Mouse (Mus musculus): ENCODE results near the gene Arap2. TPM values are rescaled to one million over a fixed set of nuclear protein-coding genes. Genes with fewer than 3 reads are reported as not detected.

Gene Arap2
- polyA plus RNA-seq, 1 experiment from 2014 or later = 6.8 TPM

DNA sequence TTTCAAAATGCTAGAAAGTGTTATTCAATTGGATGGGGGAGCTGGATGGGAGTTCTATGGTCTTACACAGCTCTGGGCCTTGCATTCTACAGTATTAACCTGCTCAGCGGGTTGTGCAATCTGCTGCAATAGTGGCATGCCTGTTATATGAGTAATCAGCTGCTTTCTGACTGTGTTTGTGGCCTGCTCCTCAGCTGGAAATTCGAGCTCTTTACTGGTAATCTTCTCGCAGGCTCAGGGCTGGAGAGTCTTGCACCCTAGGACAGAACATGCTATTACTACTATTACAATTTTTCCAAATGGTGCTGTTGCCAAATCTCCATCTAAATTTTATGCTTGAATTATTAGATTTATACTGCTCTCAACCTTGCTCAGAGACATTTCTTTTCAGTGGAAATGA lies 20.9 kb upstream of the Arap2 start:
- no peaks in the 10 kb centered on the region for H3K27me3 ChIP-seq (ENCODE audit: insufficient read depth, low read length)
- no peak overlapping the region for H3K27ac ChIP-seq (ENCODE audit: low read depth)
- no peak for TF ChIP-seq CTCF (IDR thresholded peaks at IDR 0.05; ENCODE audit: low read depth)
- no peak for TF ChIP-seq EP300 (IDR thresholded peaks at IDR 0.05; ENCODE audit: low read depth)
- H3K9me3 ChIP-seq (ENCODE audit: low read length) = no peaks in the 10 kb centered on the region
- whole genome bisulfite sequencing (ENCODE audit: insufficient replicate concordance) = 70% methylated on average over 3 of the region's 3 CpGs
- no peaks in the 10 kb centered on the region for H3K36me3 ChIP-seq (replicated peaks; ENCODE audit: insufficient read depth, low read length)
- ATAC-seq (no peak), DNase-seq (no peak)
- H3K4me3 ChIP-seq (ENCODE audit: low read depth, low read length) = no peak overlapping the region
- H3K4me1 ChIP-seq (ENCODE audit: insufficient read depth) = no peaks in the 10 kb centered on the region
- no peak overlapping the region for H3K9ac ChIP-seq (replicated peaks)
- no peak overlapping the region for H3K4me2 ChIP-seq (ENCODE audit: low read depth, low read length)

DNA sequence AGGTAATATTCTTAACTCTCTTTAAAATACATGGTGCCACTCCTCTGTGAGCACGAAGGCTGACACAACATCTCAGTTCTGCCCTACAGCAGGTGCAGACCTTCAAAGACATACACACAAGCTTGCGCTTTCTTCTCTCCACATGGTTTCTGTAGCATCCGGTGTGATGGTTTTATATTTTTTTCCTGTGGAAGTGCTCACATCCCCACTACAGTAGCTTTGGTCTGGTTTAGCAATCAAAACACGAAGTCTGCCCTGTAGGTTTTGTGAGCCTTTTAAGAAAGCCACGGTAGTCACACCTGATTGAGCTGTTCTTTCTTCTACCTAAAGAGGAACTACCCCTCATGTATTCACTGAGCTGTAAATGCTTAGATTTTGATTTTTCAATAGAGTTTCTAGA lies 12.7 kb upstream of the Arap2 start:
- Histone ChIP-seq H3K9ac (replicated peaks) (no peak overlapping the region), H3K27me3 (ENCODE audit: insufficient read depth, low read length) (no peaks in the 10 kb centered on the region), H3K36me3 (replicated peaks; ENCODE audit: insufficient read depth, low read length) (no peaks in the 10 kb centered on the region), H3K4me2 (ENCODE audit: low read depth, low read length) (no peak overlapping the region), H3K9me3 (ENCODE audit: low read length) (no peaks in the 10 kb centered on the region), H3K4me3 (ENCODE audit: low read depth, low read length) (no peak overlapping the region), H3K27ac (ENCODE audit: low read depth) (no peak overlapping the region), H3K4me1 (ENCODE audit: insufficient read depth) (no peaks in the 10 kb centered on the region)
- 62% methylated on average over 5 of the region's 5 CpGs for WGBS (ENCODE audit: insufficient replicate concordance)
- TF ChIP-seq CTCF (IDR thresholded peaks at IDR 0.05; ENCODE audit: low read depth) (no peak), EP300 (IDR thresholded peaks at IDR 0.05; ENCODE audit: low read depth) (no peak)
- ATAC-seq (no peak), DNase-seq (no peak)

- no peaks in the 10 kb centered on the region for H3K36me3 ChIP-seq (replicated peaks; ENCODE audit: insufficient read depth, low read length)
- ATAC-seq (no peak), DNase-seq (no peak)
- no peaks in the 10 kb centered on the region for H3K9me3 ChIP-seq (ENCODE audit: low read length)
- H3K27ac ChIP-seq (ENCODE audit: low read depth) = no peak overlapping the region
- no peak overlapping the region for H3K4me3 ChIP-seq (ENCODE audit: low read depth, low read length)
- no peak overlapping the region for H3K9ac ChIP-seq (replicated peaks)
- WGBS (ENCODE audit: insufficient replicate concordance) = 88% methylated on average over 8 of the region's 8 CpGs
- no peak for TF ChIP-seq CTCF (IDR thresholded peaks at IDR 0.05; ENCODE audit: low read depth)
- no peak for TF ChIP-seq EP300 (IDR thresholded peaks at IDR 0.05; ENCODE audit: low read depth)
- no peaks in the 10 kb centered on the region for H3K27me3 ChIP-seq (ENCODE audit: insufficient read depth, low read length)
- no peaks in the 10 kb centered on the region for H3K4me1 ChIP-seq (ENCODE audit: insufficient read depth)
- H3K4me2 ChIP-seq (ENCODE audit: low read depth, low read length) = no peak overlapping the region
These were observed 11.8 kb upstream of the Arap2 start for GRCm38 (mm10) chr5:62777804-62778203.

DNA sequence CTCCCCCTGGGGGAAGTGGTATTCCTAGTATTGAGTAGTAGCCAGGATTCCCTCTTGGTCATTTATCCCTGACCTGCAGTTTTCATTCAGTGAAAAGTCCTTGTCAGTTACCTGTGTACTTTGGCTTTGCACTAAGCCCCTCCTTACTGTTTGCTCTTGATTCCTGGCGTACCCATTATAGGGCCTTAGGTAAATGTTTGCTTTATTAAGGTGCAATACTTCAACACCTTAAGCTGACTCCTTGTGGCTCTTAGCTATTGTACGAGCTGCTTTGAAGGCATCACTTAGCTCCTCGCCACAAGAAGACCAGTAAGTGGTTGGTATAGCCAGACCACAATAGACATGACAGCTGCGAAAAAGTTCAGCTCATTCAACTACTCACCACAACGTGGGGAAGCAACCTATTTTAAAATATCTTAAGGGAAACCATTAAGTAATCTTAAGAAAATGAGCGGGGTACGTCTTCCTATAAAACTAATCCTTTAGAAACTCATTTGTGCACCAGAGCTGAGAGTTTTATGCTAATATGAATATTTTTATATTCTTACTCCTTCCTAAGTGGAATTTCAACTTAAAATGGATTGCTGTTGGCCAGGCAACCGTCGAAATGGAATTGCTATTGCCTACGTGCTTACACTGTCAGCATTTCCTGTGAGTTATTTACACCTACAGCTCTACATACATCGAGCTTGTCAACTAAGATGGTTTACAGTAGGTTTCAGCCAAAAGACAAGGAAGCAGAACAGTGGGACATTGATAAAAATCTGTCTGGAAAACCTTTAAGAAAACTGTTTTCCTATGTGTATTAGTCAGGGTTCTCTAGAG lies 6.0 kb upstream of the Arap2 start:
- ATAC-seq (no peak), DNase-seq (no peak)

DNA sequence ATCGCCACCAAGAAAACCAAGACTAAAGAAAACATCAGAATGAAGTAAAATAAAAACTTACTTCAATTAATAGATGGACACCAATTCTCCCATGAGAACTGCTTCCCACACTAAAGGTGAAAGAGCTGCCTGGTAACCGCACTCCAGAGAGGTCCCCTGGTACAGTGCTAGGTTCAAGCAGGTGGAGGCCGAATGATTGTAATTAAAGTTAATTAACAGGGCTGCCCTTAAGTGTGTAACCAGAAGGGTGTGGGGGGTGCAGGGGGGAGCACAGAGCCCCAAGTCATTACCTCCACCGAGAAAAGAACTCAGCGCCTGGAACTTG lies 538 bp downstream of the Arap2 start:
- Histone ChIP-seq H3K36me3 (replicated peaks; ENCODE audit: insufficient read depth, low read length) (no peaks in the 10 kb centered on the region), H3K9me3 (ENCODE audit: low read length) (no peaks in the 10 kb centered on the region), H3K4me1 (ENCODE audit: insufficient read depth) (peaks cover 16% of the 10 kb centered on the region), H3K4me3 (ENCODE audit: low read depth, low read length) (peak overlapping the region; percentile 59), H3K27me3 (ENCODE audit: insufficient read depth, low read length) (no peaks in the 10 kb centered on the region), H3K9ac (replicated peaks) (peak overlapping the region; percentile 72), H3K27ac (ENCODE audit: low read depth) (peak overlapping the region; percentile 68), H3K4me2 (ENCODE audit: low read depth, low read length) (peak overlapping the region; percentile 71)
- ATAC-seq = peak; percentile 5; the same call in 1 of the 2 replicates
- WGBS (ENCODE audit: insufficient replicate concordance) = 20% methylated on average over 5 of the region's 5 CpGs
- TF ChIP-seq EP300 (IDR thresholded peaks at IDR 0.05; ENCODE audit: low read depth) = no peak
- no peak for TF ChIP-seq CTCF (IDR thresholded peaks at IDR 0.05; ENCODE audit: low read depth)
- DNase-seq = no peak

More for the DNA sequence above, 6.0 kb upstream of the Arap2 start:
- no peaks in the 10 kb centered on the region for H3K9me3 ChIP-seq (ENCODE audit: low read length)
- H3K36me3 ChIP-seq (replicated peaks; ENCODE audit: insufficient read depth, low read length) = no peaks in the 10 kb centered on the region
- TF ChIP-seq CTCF (IDR thresholded peaks at IDR 0.05; ENCODE audit: low read depth) (no peak), EP300 (IDR thresholded peaks at IDR 0.05; ENCODE audit: low read depth) (no peak)
- no peak overlapping the region for H3K4me2 ChIP-seq (ENCODE audit: low read depth, low read length)
- WGBS (ENCODE audit: insufficient replicate concordance) = 55% methylated on average over 11 of the region's 11 CpGs
- no peaks in the 10 kb centered on the region for H3K4me1 ChIP-seq (ENCODE audit: insufficient read depth)
- H3K9ac ChIP-seq (replicated peaks) = no peak overlapping the region
- H3K4me3 ChIP-seq (ENCODE audit: low read depth, low read length) = no peak overlapping the region
- no peak overlapping the region for H3K27ac ChIP-seq (ENCODE audit: low read depth)
- H3K27me3 ChIP-seq (ENCODE audit: insufficient read depth, low read length) = no peaks in the 10 kb centered on the region

GRCm38 (mm10) chr5:62764161-62764560 lies 1.8 kb downstream of the Arap2 start:
- Histone ChIP-seq H3K4me1 (ENCODE audit: insufficient read depth) (peaks cover 16% of the 10 kb centered on the region), H3K4me2 (ENCODE audit: low read depth, low read length) (peak overlapping the region; percentile 71; the same call in 1 of the 2 replicates), H3K36me3 (replicated peaks; ENCODE audit: insufficient read depth, low read length) (no peaks in the 10 kb centered on the region), H3K27me3 (ENCODE audit: insufficient read depth, low read length) (no peaks in the 10 kb centered on the region), H3K9me3 (ENCODE audit: low read length) (no peaks in the 10 kb centered on the region), H3K27ac (ENCODE audit: low read depth) (peak overlapping the region; percentile 20; the same call in 1 of the 2 replicates), H3K4me3 (ENCODE audit: low read depth, low read length) (no peak overlapping the region), H3K9ac (replicated peaks) (no peak overlapping the region)
- WGBS (ENCODE audit: insufficient replicate concordance) = 74% methylated on average over 5 of the region's 5 CpGs
- DNase-seq (no peak), ATAC-seq (no peak)
- TF ChIP-seq CTCF (IDR thresholded peaks at IDR 0.05; ENCODE audit: low read depth) (no peak), EP300 (IDR thresholded peaks at IDR 0.05; ENCODE audit: low read depth) (no peak)
